Mouse (Mus musculus): ENCODE measurements around the gene Lims1. TPM values are rescaled to one million over a fixed set of nuclear protein-coding genes. Genes with fewer than 3 reads are reported as not detected.

Lims1 gene
- polyA plus RNA-seq, 1 experiment from 2014 or later = 155 TPM

- no peak for DNase-seq (ENCODE audit: low spot score)
Observed at GRCm38 (mm10) chr10:58427930-58428329, 104.7 kb downstream of the Lims1 start.

GRCm38 (mm10) chr10:58445850-58446249, 122.6 kb downstream of the Lims1 start:
- peak; percentile 60 for DNase-seq (ENCODE audit: low spot score)

DNA sequence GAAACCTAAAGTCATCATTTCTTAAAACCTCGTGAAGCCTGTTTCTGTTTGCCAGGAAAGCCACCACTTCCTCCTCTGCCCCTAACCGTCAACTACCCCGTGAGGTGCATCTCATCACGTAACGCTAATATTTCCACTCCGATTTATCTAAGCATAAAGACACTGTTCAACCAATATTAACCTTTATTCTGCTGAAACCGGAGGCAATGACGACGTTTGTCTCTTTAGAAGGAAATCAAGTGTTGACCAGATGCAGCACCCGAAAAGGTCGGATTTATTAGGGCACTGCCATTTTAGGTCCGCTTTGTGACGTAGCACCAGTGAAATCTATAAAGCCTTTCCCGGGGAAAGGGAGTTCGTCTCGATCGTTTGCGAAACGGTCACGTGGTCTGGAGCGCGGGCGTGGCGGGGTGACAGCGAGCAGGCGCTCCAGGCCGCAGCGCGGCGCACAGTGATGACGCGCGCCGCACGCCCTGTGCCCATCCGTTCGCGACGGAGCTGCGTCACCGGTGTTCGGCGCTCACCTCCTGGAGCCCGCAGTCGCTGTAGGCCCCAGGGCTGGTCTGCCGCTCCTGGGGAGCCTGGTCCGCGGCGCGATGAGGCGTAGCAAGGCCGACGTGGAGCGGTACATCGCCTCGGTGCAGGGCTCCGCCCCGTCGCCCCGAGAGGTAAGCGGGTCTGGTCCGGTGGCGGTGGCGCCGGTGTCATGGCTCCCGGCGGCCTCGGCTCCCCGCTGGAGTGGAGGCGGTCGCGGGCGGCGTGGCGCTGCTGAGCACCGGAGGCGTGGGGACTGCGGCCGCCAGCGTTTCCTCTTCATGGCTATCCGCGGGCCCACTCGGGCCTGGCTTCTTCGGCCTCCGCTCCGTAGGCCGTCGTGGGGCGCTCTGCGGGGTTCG, 123.4 kb downstream of the Lims1 start, which contains the start of gene Ranbp2:
Ranbp2 (plus strand) TSS at position 537 of the 896 bp plus-strand sequence.
- peak; percentile 99 for DNase-seq (ENCODE audit: low spot score)

- DNase-seq (ENCODE audit: low spot score) = peak; percentile 69
Observed at GRCm38 (mm10) chr10:58447280-58447781, 124.1 kb downstream of the Lims1 start.

DNA sequence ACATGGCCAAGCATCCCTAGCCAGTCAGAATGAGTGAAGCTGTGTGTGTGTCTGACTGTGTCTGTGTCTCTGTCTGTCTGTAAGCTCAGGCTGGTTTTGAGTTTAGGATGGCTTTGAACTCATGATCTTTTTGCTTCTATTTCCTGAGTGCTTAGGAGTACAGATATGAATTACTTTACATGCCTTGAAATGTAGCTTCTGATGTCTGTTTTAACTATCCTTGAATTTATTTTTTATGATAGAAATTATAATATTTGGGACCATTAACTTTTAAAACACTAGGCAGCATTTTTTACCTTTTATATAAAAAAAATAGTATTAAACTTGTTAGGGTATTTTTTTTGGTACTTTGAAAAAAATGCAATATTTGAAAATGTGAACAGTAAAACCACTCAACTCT, 128.3 kb downstream of the Lims1 start:
- no peak for DNase-seq (ENCODE audit: low spot score)

GRCm38 (mm10) chr10:58452185-58452584, 128.9 kb downstream of the Lims1 start:
- DNase-seq (ENCODE audit: low spot score) = no peak

- DNase-seq (ENCODE audit: low spot score) = no peak
Observed at GRCm38 (mm10) chr10:58459896-58460295, 136.6 kb downstream of the Lims1 start.

Other genes starting within 250 kb of the Lims1 start
- gene AW822073, start 98.5 kb upstream of the Lims1 start, polyA plus RNA-seq (2015; fragmentation: Nextera tagmentation; extraction: Ambion mirVana) = not detected in 2 replicates
- gene Duxf3, start 90.8 kb upstream of the Lims1 start, polyA plus RNA-seq (2015; fragmentation: Nextera tagmentation; extraction: Ambion mirVana) = not detected in 2 replicates
- gene Gm4981, start 86.8 kb upstream of the Lims1 start, polyA plus RNA-seq (2015; fragmentation: Nextera tagmentation; extraction: Ambion mirVana) = not detected in 2 replicates
- 67.6 and 70.5 TPM in 2 replicates for gene Gcc2, start 68.0 kb upstream of the Lims1 start, polyA plus RNA-seq (2015; fragmentation: Nextera tagmentation; extraction: Ambion mirVana)
- gene Ranbp2, start 123.5 kb downstream of the Lims1 start, polyA plus RNA-seq (2015; fragmentation: Nextera tagmentation; extraction: Ambion mirVana) = 19.3 and 21.8 TPM in 2 replicates
- gene Ccdc138, start 174.5 kb downstream of the Lims1 start, polyA plus RNA-seq (2015; fragmentation: Nextera tagmentation; extraction: Ambion mirVana) = 6.2 and 9.3 TPM in 2 replicates